Mouse (Mus musculus) neural tube, embryonic 14.5 days (tissue): ENCODE measurements at regions not wholly inside any gene's neighbourhood (a gene's known extent, or its start where the extent isn't known, plus 50 kb on each side); places are given as distances from the start of the nearest gene placed in this dataset.
A peak's percentile ranks its signal among the peaks of the same experiment; 100 is the strongest.
"Not testable (repeated sequence)": the region's sequence is repeated elsewhere in the genome, so short reads cannot be mapped to it uniquely, and the experiment has no call there.

Experiments
- ATAC-seq: fragments of 200-750 bp; cut with Nextera tagmentation; 2 replicates; pipeline ENCODE4 v1.8.0; 2017; ENCODE audit warnings: low read depth, mild to moderate bottlenecking, moderate TSS enrichment, moderate library complexity
- H3K27ac ChIP-seq: fragments of 300-500 bp; sonication (generic); 2 replicates; pipeline ENCODE4 v1.5.1; 2014; ENCODE audit warnings: low read depth, mild to moderate bottlenecking, control low read depth, low read length, moderate library complexity, mixed read lengths
- H3K27me3 ChIP-seq: fragments of 300-500 bp; sonication (generic); 2 replicates; pipeline ENCODE4 v1.6.1; 2014; ENCODE audit warnings: low read length; ENCODE audit not compliant: control insufficient read depth, insufficient read depth
- H3K36me3 ChIP-seq: fragments of 300-500 bp; sonication (generic); 2 replicates; pipeline ENCODE4 v1.6.1; 2014; ENCODE audit warnings: low read length, mixed read lengths; ENCODE audit not compliant: control insufficient read depth, insufficient read depth
- H3K4me1 ChIP-seq: fragments of 300-500 bp; sonication (generic); 2 replicates; pipeline ENCODE4 v1.6.1; 2014; ENCODE audit warnings: low read length; ENCODE audit not compliant: control insufficient read depth, insufficient read depth
- H3K4me2 ChIP-seq: fragments of 300-500 bp; sonication (generic); 2 replicates; pipeline ENCODE4 v1.6.1; 2014; ENCODE audit warnings: mild to moderate bottlenecking, low read depth, low read length, control low read depth
- H3K4me3 ChIP-seq: fragments of 300-500 bp; sonication (generic); 2 replicates; pipeline ENCODE4 v1.5.1; 2014; ENCODE audit warnings: low read depth, low read length, control low read depth, mixed read lengths
- H3K9ac ChIP-seq: fragments of 300-500 bp; sonication (generic); replicated peaks from 2 replicates; pipeline ENCODE4 v1.6.1; 2014; ENCODE audit warnings: low read depth, mild to moderate bottlenecking, control low read depth, low read length, mixed read lengths
- H3K9me3 ChIP-seq: fragments of 300-500 bp; sonication (generic); 2 replicates; pipeline ENCODE4 v1.6.1; 2016; ENCODE audit warnings: low read length; ENCODE audit not compliant: control insufficient read depth
- WGBS: fragments of 180-500 bp; shearing (Covaris S2); extraction: QIAGEN DNeasy Blood & Tissue Kit; methylation state at CpG from one replicate; pipeline ENCODE4 v1.1.7; 2014; 5-methylcytosine and 5-hydroxymethylcytosine counted together

DNA sequence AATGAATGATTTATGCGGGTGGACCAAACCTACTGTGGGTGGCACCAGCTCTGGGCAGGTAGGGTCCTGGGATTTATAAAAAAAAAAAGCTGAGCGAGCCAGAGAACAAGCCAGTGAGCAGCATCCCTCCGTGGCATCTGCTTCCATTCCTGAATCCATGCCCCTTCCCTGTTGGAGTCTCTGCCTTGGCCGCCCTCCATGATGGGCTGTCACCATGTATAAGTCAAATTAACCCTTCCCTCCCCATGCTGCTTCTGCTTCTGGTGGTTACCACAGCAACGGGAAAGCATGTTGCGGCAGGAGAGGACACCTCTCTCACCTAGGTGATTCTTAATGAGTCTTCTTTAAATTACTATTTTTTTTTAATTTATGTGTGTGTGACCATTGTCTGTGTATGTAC lies 112.3 kb upstream of the A430005L14Rik start:
- no peak for ATAC-seq
- Histone ChIP-seq H3K4me1 (peaks cover 16% of the 10 kb centered on the region), H3K27me3 (no peaks in the 10 kb centered on the region), H3K4me3 (no peak overlapping the region), H3K9ac (no peak overlapping the region), H3K27ac (peak overlapping the region; percentile 55; the same call in 1 of the 2 replicates), H3K4me2 (no peak overlapping the region), H3K36me3 (no peaks in the 10 kb centered on the region), H3K9me3 (no peaks in the 10 kb centered on the region)
- WGBS: 80% methylated on average over 6 of the region's 6 CpGs

DNA sequence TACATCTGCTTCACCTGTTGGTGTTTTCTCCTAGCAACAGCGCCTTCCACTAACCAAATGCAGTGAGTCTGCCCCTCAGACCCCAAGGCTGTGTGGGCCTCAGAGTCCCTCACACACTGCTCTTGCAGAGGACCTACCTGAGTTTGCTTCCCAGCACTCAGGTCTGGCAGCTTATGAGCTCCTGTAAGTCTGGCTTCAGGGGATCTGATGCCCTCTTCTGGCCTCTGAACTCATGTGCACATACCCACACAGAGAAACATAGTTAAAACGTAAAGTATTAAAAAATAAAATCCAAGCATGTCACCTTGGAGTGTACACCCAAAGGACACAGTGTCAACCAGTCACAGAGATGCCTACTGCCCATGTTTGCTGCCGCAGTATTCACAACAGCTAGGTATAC lies 108.8 kb upstream of the A430005L14Rik start:
- Histone ChIP-seq H3K36me3 (no peaks in the 10 kb centered on the region), H3K27ac (no peak overlapping the region), H3K4me3 (no peak overlapping the region), H3K9ac (no peak overlapping the region), H3K4me1 (peaks cover 20% of the 10 kb centered on the region), H3K27me3 (no peaks in the 10 kb centered on the region), H3K4me2 (no peak overlapping the region), H3K9me3 (no peaks in the 10 kb centered on the region)
- ATAC-seq: no peak
- WGBS: 70% methylated on average over 3 of the region's 3 CpGs

DNA sequence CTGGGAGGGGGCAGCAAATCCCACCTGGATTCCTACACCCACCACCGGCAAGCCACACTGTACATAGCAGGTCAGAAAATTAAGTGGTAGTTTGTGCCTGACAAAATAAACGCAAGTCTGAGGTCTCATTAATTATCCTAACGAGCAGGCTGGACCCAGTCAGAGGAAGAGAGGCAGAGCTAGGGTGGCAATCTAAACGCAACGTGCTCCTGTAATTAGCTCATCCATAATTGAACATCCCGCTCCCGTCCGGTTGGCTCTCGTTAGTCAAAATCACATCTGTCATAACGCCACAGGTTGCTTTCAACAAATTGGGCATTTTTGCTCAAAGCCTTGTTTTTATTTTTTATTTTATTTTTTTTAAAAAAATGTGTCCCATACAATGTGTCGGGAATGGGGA lies 106.9 kb upstream of the A430005L14Rik start:
- Histone ChIP-seq H3K4me3 (no peak overlapping the region), H3K27ac (no peak overlapping the region), H3K27me3 (no peaks in the 10 kb centered on the region), H3K4me1 (peaks cover 34% of the 10 kb centered on the region), H3K4me2 (no peak overlapping the region), H3K9ac (no peak overlapping the region), H3K36me3 (no peaks in the 10 kb centered on the region), H3K9me3 (no peaks in the 10 kb centered on the region)
- WGBS: 37% methylated on average over 11 of the region's 11 CpGs
- no peak for ATAC-seq

DNA sequence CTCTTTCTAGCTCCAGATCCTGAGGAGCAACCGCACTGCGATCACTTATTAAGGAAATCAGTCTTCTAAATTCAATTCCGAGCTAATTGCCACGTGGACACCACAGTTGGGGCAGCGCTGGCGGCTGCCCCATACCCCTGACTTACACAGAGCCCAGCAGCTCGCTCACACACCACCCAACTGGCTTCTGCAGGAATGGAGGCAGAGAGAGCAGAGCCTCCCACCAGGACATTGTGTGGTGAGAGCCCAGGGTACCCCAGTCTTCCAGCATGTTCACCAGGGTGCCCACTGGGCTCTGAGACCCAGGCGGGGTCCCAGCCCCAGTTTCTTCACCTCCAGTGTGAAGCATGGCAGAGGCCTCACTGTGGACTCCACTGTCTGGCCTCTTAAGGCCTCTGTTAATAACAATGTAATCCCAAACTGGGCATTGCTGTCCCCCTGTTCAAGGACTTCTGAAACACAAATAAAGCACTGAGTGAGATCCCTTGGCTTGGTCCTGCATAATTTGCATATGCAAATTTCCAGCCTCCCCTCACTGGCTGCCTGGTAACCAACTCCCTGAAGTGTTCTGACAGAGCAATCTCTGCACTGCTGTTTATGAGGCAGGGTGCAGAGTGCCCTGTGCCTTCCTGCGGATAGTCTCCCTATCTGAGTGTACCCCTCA lies 102.8 kb upstream of the A430005L14Rik start:
- H3K4me3 ChIP-seq: no peak overlapping the region
- no peaks in the 10 kb centered on the region; the same call in 1 of the 2 replicates for H3K9me3 ChIP-seq
- H3K27ac ChIP-seq: peak overlapping the region; percentile 50
- WGBS: 44% methylated on average over 9 of the region's 9 CpGs
- H3K27me3 ChIP-seq: no peaks in the 10 kb centered on the region
- peak; percentile 80 for ATAC-seq
- H3K4me1 ChIP-seq: peaks cover 21% of the 10 kb centered on the region; the same call in 1 of the 2 replicates
- H3K4me2 ChIP-seq: no peak overlapping the region
- no peak overlapping the region for H3K9ac ChIP-seq
- no peaks in the 10 kb centered on the region for H3K36me3 ChIP-seq

DNA sequence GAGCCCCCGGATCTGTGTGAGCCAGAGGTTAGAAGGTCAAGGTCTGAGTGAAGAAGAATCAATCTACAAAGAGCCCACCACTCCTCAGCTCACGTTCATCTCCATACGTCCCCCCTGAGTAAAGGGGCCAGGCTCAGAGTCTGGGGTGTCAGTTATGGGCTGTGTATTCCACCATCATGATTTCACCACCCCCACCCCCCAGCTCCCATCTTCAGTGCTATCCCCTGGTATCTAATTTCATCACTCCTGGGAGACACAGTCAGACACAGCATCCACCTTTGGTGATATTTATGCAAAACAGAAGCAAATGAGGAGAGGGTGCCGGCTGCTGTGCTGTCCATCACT lies 102.3 kb upstream of the A430005L14Rik start:
- H3K4me1 ChIP-seq: peaks cover 20% of the 10 kb centered on the region; the same call in 1 of the 2 replicates
- peak overlapping the region; percentile 50 for H3K27ac ChIP-seq
- 26% methylated on average over 4 of the region's 4 CpGs for WGBS

DNA sequence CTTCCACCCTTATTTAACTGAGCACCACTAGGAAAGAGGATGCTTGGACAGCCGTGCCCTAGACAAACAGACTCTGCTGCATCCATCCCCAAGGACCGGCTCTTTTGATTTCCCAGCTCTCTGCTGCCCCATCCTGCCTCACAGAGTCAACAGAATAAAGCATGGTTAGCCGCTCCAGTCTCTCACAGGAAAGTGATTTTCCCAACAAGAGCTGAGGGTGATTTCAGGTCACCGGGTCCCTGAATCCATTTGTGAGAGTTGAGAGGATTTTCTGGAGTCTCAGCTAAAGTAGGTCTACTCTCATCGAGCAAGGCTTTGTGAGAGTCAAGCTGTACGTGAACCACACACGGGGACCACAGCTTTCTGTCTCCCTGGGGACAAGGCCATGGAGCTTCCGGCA lies 95.6 kb upstream of the A430005L14Rik start:
- 72% methylated on average over 8 of the region's 8 CpGs for WGBS
- no peak for ATAC-seq
- Histone ChIP-seq H3K9me3 (no peaks in the 10 kb centered on the region; the same call in 1 of the 2 replicates), H3K9ac (no peak overlapping the region), H3K4me1 (no peaks in the 10 kb centered on the region), H3K4me2 (no peak overlapping the region), H3K27ac (no peak overlapping the region), H3K4me3 (no peak overlapping the region), H3K27me3 (no peaks in the 10 kb centered on the region), H3K36me3 (no peaks in the 10 kb centered on the region)

More for the DNA sequence above, 102.3 kb upstream of the A430005L14Rik start:
- no peaks in the 10 kb centered on the region for H3K36me3 ChIP-seq
- no peak for ATAC-seq
- H3K9me3 ChIP-seq: no peaks in the 10 kb centered on the region; the same call in 1 of the 2 replicates
- no peaks in the 10 kb centered on the region for H3K27me3 ChIP-seq
- no peak overlapping the region for H3K9ac ChIP-seq
- no peak overlapping the region for H3K4me3 ChIP-seq
- H3K4me2 ChIP-seq: no peak overlapping the region

DNA sequence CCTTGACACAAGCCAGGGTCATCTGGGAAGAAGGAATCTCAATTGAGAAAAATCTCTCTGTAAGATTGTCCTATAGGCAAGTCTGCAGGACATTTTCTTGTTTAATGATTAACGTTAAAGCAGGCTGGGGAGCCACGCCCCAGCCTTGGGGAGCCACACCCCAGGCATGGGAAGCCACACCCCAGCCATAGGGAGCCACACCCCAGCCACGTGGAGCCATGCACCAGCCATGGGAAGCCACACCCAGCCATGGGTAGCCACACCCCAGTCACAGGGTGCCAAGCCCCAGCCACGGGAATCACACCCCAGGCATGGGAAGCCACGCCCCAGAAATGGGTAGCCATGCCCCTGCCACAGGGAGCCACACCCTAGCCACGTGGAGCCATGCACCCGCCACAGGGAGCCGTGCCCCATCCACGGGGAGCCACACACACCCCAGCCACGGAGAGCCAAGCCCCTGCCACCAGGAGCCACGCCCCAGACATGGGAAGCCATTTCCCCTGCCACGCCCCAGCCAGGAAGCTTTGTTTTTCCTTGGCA lies 94.8 kb upstream of the A430005L14Rik start:
- Histone ChIP-seq H3K4me2 (no peak overlapping the region), H3K27me3 (no peaks in the 10 kb centered on the region), H3K4me1 (no peaks in the 10 kb centered on the region), H3K9me3 (no peaks in the 10 kb centered on the region; the same call in 1 of the 2 replicates), H3K9ac (no peak overlapping the region), H3K4me3 (no peak overlapping the region), H3K27ac (no peak overlapping the region), H3K36me3 (no peaks in the 10 kb centered on the region)
- ATAC-seq: no peak
- 81% methylated on average over 12 of the region's 12 CpGs for WGBS

DNA sequence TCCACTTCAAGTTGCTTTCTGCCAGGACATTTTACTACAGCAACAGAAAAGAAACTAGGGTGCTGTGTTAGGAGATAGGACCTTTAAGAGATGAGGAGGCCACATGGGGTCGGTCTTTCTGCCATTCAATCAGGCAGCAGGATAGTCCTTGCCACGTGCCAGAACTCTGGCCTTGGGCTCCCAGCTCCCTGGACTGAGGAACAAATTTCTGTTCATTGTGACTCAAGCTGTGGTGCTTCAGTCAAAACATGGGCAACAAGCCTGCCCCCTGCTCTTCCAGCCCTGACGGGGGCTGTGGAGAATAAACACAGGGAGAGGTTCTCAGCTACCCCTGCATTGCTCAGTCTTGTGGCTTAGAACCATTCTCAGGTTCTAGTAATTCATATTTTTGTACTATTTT lies 84.7 kb upstream of the A430005L14Rik start:
- no peak overlapping the region for H3K9ac ChIP-seq
- H3K27me3 ChIP-seq: no peaks in the 10 kb centered on the region
- no peak for ATAC-seq
- H3K4me3 ChIP-seq: no peak overlapping the region
- no peak overlapping the region for H3K4me2 ChIP-seq
- WGBS: 83% methylated on average over 3 of the region's 3 CpGs
- H3K36me3 ChIP-seq: no peaks in the 10 kb centered on the region
- H3K9me3 ChIP-seq: no peaks in the 10 kb centered on the region
- no peaks in the 10 kb centered on the region for H3K4me1 ChIP-seq
- no peak overlapping the region for H3K27ac ChIP-seq

DNA sequence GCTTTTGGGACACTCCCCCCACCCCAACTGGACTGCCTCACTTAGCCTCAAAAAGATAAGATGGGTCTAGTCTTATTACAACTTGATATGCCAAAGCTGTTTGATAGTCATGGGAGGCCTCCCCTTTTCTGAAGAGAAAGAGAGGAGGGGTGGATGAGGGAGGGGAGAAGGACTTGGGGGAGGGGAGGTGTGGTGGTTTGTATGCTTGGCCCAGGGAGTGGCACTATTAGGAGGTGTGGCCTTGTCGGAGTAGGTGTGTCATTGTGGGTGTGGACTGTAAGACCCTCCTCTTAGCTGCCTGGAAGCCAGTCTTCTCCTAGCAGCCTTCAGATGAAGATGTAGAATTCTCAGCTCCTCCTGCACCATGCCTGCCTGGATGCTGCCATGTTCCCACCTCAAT lies 82.0 kb upstream of the A430005L14Rik start:
- not testable (repeated sequence) for H3K36me3 ChIP-seq, H3K9me3 ChIP-seq, ATAC-seq, H3K27me3 ChIP-seq, H3K4me2 ChIP-seq, H3K4me3 ChIP-seq, H3K9ac ChIP-seq, H3K27ac ChIP-seq, H3K4me1 ChIP-seq
- WGBS: 100% methylated on average over 1 of the region's 1 CpGs
